Mouse (Mus musculus) limb, embryonic 13.5 days (tissue): ENCODE measurements around the gene Lrrc32. TPM values are rescaled to one million over a fixed set of nuclear protein-coding genes. Genes with fewer than 3 reads are reported as not detected.
A peak's percentile ranks its signal among the peaks of the same experiment; 100 is the strongest.

ENCODE experiments used
- ATAC-seq: fragments of 200-750 bp; cut with Nextera tagmentation; 2 replicates; pipeline ENCODE4 v1.8.0; 2017; ENCODE audit warnings: low read depth, moderate number of reproducible peaks, moderate TSS enrichment; ENCODE audit not compliant: low FRiP score
- H3K27ac ChIP-seq: fragments of 300-500 bp; sonication (generic); 2 replicates; pipeline ENCODE4 v1.5.1; 2015; ENCODE audit warnings: inconsistent platforms, mild to moderate bottlenecking, moderate library complexity
- H3K27me3 ChIP-seq: fragments of 300-500 bp; sonication (generic); 2 replicates; pipeline ENCODE4 v1.6.1; 2015; ENCODE audit warnings: mild to moderate bottlenecking, inconsistent platforms
- H3K36me3 ChIP-seq: fragments of 300-500 bp; sonication (generic); 2 replicates; pipeline ENCODE4 v1.6.1; 2015; ENCODE audit warnings: inconsistent platforms, mild to moderate bottlenecking, moderate library complexity
- H3K4me1 ChIP-seq: fragments of 300-500 bp; sonication (generic); 2 replicates; pipeline ENCODE4 v1.6.1; 2015; ENCODE audit warnings: inconsistent platforms
- H3K4me2 ChIP-seq: fragments of 300-500 bp; sonication (generic); replicated peaks from 2 replicates; pipeline ENCODE4 v1.6.1; 2015; ENCODE audit warnings: inconsistent platforms, mild to moderate bottlenecking, moderate library complexity
- H3K4me3 ChIP-seq: fragments of 300-500 bp; sonication (generic); 2 replicates; pipeline ENCODE4 v1.5.1; 2015; ENCODE audit warnings: moderate library complexity, mild to moderate bottlenecking, inconsistent platforms
- H3K9ac ChIP-seq: fragments of 300-500 bp; sonication (generic); 2 replicates; pipeline ENCODE4 v1.6.1; 2015; ENCODE audit warnings: mild to moderate bottlenecking, inconsistent platforms
- H3K9me3 ChIP-seq: fragments of 300-500 bp; sonication (generic); 2 replicates; pipeline ENCODE4 v1.6.1; 2016; ENCODE audit warnings: inconsistent platforms
- whole genome bisulfite sequencing: fragments of 180-500 bp; shearing (Covaris S2); methylation state at CpG from one replicate; pipeline ENCODE4 v1.1.7; 2015; 5-methylcytosine and 5-hydroxymethylcytosine counted together
- polyA plus RNA-seq: library from polyadenylated mRNA; unstranded; fragments of >200 nt; fragmentation: Nextera tagmentation; extraction: Ambion mirVana; gene quantifications from 2 replicates; pipeline ENCODE4 v1.2.1, GENCODE M21; 2015

Gene Lrrc32
- polyA plus RNA-seq, 1 experiment from 2014 or later: 7.0 TPM

DNA sequence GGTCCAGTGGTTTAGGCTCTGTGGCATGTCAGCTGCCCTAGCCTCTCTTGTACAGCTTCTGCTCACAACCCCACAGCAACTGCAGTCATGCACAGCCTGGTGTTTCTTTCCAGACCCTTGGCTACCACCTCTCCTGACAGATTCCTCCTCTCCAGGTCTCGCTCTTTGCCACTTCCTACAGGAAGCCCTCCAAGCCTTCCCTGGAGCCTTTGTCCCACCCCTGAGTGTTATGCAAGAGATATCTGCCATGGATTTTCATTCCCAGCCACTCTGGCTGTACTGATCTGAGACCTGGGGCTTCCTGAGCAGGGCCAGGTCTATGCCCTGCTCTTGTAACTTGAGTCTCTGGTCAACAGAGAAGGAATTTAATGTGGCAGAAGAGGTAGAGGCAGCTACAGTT, 8.6 kb upstream of the Lrrc32 start:
- Histone ChIP-seq H3K4me1 (peaks cover 21% of the 10 kb centered on the region), H3K36me3 (no peaks in the 10 kb centered on the region), H3K9me3 (no peaks in the 10 kb centered on the region), H3K4me2 (no peak overlapping the region), H3K9ac (no peak overlapping the region), H3K4me3 (no peak overlapping the region), H3K27me3 (peaks cover 17% of the 10 kb centered on the region), H3K27ac (no peak overlapping the region)
- no peak for ATAC-seq
- 88% methylated on average over 1 of the region's 1 CpGs for WGBS

DNA sequence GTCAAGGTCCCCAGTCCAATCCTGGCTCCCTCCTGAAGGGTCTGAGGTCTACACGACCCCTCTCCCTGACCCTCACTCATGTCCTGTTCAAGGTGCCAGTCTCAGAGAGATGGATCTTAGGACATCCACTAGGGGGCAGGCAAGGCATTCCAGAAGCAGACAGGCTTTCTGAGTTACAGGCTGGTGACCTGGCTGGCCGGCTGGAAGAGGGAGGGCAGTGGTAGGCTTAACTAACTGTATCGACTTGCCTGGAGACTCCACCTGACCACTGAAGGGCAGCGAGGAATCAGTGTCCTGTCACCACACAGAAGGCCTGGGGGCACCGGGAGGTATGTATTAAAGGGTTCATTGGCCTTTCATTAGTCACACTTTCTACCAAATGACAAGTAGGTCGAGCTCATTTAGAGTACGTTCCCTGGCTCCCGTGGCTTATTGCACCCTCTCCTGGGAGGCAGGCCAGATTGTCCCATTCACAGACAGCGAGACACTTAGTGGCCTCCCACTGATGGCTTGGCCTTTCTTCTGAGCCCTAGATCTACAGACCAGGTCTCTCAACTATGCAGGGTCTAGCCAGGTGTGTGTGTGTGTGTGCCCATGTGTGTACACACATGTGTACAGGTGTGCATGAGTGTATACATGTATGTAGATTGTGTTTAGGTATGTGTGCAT, 7.9 kb upstream of the Lrrc32 start:
- no peaks in the 10 kb centered on the region for H3K9me3 ChIP-seq
- no peak overlapping the region for H3K27ac ChIP-seq
- 17% methylated on average over 9 of the region's 9 CpGs for WGBS
- peaks cover 26% of the 10 kb centered on the region for H3K4me1 ChIP-seq
- H3K4me2 ChIP-seq: no peak overlapping the region
- H3K36me3 ChIP-seq: no peaks in the 10 kb centered on the region
- peaks cover 17% of the 10 kb centered on the region for H3K27me3 ChIP-seq
- H3K9ac ChIP-seq: no peak overlapping the region
- no peak overlapping the region for H3K4me3 ChIP-seq
- peak; percentile 61 for ATAC-seq

DNA sequence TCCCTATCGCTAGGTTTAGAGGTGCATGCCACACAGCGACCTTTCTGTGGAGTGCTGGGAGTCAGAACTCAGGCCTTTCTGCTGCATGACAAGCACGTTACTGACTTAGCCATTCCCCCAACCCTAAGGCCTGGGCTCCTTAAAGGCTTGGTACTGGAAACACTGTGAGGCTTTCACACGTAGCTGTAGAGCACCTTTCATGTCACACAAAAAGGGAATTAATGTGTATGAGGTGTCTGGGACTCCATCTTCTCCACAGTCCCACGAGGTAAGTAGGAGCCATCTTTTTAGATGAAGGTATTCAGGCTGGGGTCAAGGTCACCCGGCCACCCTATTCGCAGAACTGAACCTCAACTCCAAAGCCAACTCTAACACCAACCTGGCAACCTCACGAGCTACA, 7.2 kb upstream of the Lrrc32 start:
- no peak overlapping the region for H3K9ac ChIP-seq
- no peak overlapping the region for H3K4me2 ChIP-seq
- no peak overlapping the region for H3K4me3 ChIP-seq
- 79% methylated on average over 8 of the region's 8 CpGs for WGBS
- ATAC-seq: no peak
- peaks cover 17% of the 10 kb centered on the region for H3K27me3 ChIP-seq
- peaks cover 33% of the 10 kb centered on the region for H3K4me1 ChIP-seq
- no peaks in the 10 kb centered on the region for H3K36me3 ChIP-seq
- no peaks in the 10 kb centered on the region for H3K9me3 ChIP-seq
- peak overlapping the region; percentile 24; the same call in 1 of the 2 replicates for H3K27ac ChIP-seq

DNA sequence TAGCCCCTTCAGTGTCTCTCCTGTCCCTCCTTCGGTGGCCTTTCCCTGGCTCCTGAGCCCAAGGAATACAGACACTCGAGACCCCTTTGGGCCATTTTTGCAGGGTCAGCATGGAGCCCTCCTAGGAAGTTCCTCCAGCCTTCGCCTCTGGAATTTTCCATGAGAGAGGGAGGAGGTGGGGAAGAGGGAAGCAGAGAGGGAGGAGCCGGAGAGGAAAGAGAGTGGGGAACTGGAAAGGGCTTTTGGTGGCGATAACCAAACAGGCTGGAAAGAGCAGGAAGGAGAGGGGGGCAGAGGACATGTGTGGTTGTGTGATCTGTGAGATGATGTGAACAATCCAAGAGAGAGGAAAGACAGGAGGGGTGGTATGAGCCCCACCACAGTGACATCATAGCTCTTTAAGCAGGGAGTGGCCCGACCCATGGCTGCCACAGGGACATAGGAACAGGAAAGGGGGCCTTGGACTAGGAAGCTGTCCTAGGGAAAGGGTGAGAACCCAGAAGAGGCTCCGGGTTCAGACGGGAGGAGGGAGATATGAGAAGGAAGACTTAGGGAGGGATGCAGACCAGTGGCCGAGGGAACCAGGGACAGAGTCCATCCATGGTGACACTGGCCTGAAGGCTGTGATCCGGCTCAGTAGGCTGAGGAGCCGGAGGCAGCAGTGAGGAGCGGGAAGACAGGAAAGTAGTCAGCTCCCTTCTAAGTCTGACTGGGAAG, 6.4 kb upstream of the Lrrc32 start:
- H3K4me1 ChIP-seq: peaks cover 33% of the 10 kb centered on the region
- peak overlapping the region; percentile 43 for H3K9ac ChIP-seq
- H3K27me3 ChIP-seq: peaks cover 17% of the 10 kb centered on the region
- H3K9me3 ChIP-seq: no peaks in the 10 kb centered on the region
- no peak overlapping the region for H3K4me3 ChIP-seq
- no peak overlapping the region for H3K4me2 ChIP-seq
- peak; percentile 16; the same call in 1 of the 2 replicates for ATAC-seq
- WGBS: 53% methylated on average over 12 of the region's 12 CpGs
- H3K36me3 ChIP-seq: no peaks in the 10 kb centered on the region
- peak overlapping the region; percentile 24 for H3K27ac ChIP-seq

DNA sequence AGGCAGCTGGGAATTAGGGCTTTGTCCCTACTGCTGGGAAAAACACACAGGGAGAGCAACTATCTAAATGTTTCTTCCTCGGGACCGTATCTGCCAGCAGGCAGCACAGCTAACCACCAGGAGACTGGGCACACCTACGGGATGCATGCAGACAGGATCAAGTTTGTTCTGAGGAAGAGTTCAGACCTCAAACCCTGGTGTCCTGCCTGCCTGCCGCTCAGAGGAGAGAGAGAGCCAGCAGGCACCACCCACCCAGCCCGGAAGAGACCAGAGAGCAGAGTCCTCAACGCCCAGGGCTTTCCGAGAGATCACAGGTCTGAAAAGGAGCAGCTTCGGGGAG, 5.8 kb upstream of the Lrrc32 start:
- WGBS: 39% methylated on average over 8 of the region's 8 CpGs
- peak overlapping the region; percentile 43 for H3K9ac ChIP-seq
- H3K4me2 ChIP-seq: no peak overlapping the region
- ATAC-seq: no peak
- no peaks in the 10 kb centered on the region for H3K36me3 ChIP-seq
- H3K27ac ChIP-seq: no peak overlapping the region
- peaks cover 33% of the 10 kb centered on the region for H3K4me1 ChIP-seq
- H3K9me3 ChIP-seq: no peaks in the 10 kb centered on the region
- no peak overlapping the region for H3K4me3 ChIP-seq
- H3K27me3 ChIP-seq: peaks cover 17% of the 10 kb centered on the region

DNA sequence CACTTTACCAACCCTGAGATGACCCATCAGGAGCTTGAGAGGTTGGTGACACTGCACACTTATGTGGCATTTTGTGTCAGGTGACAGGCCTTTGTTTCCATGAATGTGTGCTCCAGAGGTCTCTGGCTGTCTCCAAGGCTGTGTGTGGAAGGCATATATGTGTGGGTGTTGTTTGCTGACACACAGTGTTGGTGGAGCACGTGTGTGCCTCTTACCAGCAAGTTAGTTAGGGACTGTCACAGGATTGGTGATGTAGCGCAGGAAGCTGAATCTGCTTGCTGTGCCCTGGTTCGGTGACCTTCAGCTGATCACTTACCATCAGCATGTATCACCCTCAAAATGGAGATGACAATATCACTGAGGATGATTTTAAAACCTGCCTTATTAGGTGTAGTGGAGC, 4.2 kb upstream of the Lrrc32 start:
- Histone ChIP-seq H3K4me3 (no peak overlapping the region), H3K27ac (no peak overlapping the region), H3K4me2 (no peak overlapping the region), H3K4me1 (peaks cover 43% of the 10 kb centered on the region), H3K36me3 (no peaks in the 10 kb centered on the region), H3K27me3 (peaks cover 12% of the 10 kb centered on the region), H3K9ac (no peak overlapping the region), H3K9me3 (no peaks in the 10 kb centered on the region)
- no peak for ATAC-seq
- 90% methylated on average over 3 of the region's 3 CpGs for WGBS

DNA sequence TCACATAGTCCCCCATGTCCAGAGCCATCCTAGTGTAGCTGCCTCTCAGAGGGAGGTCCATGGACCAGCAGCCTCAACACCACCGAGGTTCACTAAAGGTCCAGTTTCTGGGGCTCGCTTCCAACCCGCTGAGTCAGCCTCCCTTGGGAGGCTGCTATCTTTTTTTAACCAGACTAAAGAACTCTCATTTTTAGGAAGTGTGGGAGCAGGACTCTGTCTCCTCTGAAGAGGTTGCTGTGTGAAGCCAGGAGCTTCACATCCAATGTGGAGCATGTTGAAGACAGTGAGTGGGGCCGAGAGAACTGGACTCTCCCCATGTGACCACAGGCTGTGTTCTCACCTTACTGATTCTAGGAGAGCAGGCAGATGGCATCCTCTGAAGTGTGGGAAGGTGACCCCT, 3.6 kb upstream of the Lrrc32 start:
- Histone ChIP-seq H3K27ac (no peak overlapping the region), H3K9me3 (no peaks in the 10 kb centered on the region), H3K27me3 (peaks cover 11% of the 10 kb centered on the region; the same call in 1 of the 2 replicates), H3K4me1 (peaks cover 48% of the 10 kb centered on the region), H3K4me3 (no peak overlapping the region), H3K4me2 (no peak overlapping the region), H3K36me3 (no peaks in the 10 kb centered on the region), H3K9ac (no peak overlapping the region)
- 72% methylated on average over 4 of the region's 4 CpGs for WGBS
- ATAC-seq: no peak

DNA sequence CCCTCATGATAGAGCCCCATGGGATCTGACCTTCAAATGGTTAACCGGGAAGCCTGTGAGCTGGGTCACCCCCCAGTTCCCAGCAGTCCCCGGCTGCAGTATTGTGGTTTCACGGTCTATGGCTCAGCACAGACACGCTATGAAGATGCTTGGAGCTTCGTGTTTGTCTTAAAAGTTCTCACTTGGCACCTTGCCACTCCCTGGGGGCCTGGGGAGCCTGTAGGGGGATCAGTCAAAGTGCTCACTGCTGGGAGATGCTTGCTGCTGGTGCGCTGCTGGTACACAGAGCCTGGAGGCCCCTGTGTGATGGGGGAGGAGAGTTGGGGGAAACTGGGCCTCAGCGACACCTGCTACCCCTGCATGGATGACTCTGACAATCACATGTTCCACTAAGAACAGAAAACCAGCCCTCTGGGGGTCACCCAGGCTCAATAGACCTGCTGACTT, 2.6 kb upstream of the Lrrc32 start:
- H3K27me3 ChIP-seq: peaks cover 19% of the 10 kb centered on the region; the same call in 1 of the 2 replicates
- H3K4me1 ChIP-seq: peaks cover 45% of the 10 kb centered on the region
- 55% methylated on average over 7 of the region's 7 CpGs for WGBS
- no peak overlapping the region for H3K9ac ChIP-seq
- H3K4me2 ChIP-seq: no peak overlapping the region
- no peaks in the 10 kb centered on the region for H3K36me3 ChIP-seq
- no peak overlapping the region for H3K4me3 ChIP-seq
- ATAC-seq: no peak
- no peaks in the 10 kb centered on the region for H3K9me3 ChIP-seq
- no peak overlapping the region for H3K27ac ChIP-seq

DNA sequence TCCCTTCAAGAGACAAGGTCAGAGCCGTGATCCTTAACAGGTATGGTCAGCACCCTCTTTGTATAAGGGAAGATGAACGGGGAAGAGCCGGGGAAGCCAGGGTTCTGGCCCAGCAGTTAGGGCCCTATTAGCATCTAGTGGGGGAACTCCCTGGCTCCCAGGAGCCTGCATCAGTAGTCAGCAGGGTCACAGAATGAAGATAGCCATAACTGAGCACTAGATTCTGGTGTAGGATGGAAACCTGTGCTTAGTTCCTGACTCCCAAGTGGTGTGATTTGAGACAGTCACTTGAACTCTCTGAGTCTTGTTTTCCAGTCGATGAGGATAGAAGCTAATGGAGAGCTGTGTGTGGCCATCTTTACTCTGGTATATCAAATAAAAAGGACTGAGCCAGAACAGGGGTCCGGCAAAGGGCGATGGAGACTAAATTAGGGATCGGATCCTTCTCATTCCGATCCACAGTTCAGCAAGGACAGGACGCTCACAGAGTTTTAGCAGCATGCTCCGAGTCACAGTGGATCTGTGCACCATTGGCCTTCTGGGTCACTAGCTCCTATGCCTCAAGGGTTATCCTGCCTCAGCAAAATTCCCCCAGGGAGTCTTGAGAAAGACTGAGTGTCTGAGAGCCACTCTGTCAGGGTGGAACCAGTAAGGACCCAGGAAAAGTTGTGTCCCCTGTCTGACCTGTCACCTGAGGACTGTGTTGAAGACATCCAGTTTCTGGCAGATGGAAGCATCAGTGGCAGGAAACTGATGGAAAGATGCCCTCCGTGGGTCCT, 1.7 kb upstream of the Lrrc32 start:
- 87% methylated on average over 11 of the region's 11 CpGs for WGBS
- ATAC-seq: no peak
- H3K36me3 ChIP-seq: no peaks in the 10 kb centered on the region
- no peak overlapping the region for H3K4me3 ChIP-seq
- peaks cover 24% of the 10 kb centered on the region; the same call in 1 of the 2 replicates for H3K27me3 ChIP-seq
- no peak overlapping the region for H3K27ac ChIP-seq
- H3K9me3 ChIP-seq: no peaks in the 10 kb centered on the region
- H3K4me2 ChIP-seq: no peak overlapping the region
- H3K4me1 ChIP-seq: peaks cover 42% of the 10 kb centered on the region
- H3K9ac ChIP-seq: no peak overlapping the region

DNA sequence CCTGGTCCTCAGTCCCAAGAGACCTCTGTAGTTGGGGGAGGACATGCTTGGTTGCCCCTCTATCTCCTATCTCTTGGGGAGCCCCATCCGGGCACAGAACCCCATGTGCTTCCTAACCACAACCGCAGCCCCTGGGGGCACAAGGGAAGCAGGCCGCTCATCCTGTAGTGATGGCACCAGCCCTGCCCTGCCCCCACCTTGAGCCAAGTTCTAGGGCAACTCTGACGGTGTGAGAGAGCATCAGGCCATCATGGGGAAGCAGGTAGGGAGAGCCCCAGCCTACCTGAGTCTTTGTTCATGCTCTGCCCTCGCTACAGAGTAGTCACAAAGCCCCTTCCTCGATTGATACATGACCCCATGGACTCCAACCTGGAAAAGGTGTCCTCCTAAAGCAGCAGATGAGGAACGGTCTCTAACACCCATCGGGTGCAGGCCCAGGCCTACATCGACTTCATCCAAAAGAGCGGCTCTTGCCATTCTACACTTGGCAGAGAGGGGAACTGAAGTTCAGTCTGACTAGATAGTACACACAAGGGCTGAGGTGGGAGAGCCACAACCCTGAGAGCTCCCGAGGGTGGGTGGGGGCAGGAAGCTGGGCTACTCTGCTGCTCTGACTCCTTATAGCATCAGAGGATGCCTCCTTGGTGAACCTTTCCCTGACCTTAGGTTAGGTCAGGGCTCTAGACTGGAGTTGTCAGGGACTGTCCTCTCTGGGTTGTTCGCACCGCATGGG, 519 bp upstream of the Lrrc32 start:
- H3K9me3 ChIP-seq: no peaks in the 10 kb centered on the region
- H3K4me2 ChIP-seq: peak overlapping the region; percentile 81
- ATAC-seq: no peak
- H3K27ac ChIP-seq: no peak overlapping the region
- peaks cover 20% of the 10 kb centered on the region; the same call in 1 of the 2 replicates for H3K27me3 ChIP-seq
- no peaks in the 10 kb centered on the region for H3K36me3 ChIP-seq
- no peak overlapping the region for H3K9ac ChIP-seq
- 90% methylated on average over 13 of the region's 13 CpGs for WGBS
- no peak overlapping the region for H3K4me3 ChIP-seq
- H3K4me1 ChIP-seq: peaks cover 38% of the 10 kb centered on the region

DNA sequence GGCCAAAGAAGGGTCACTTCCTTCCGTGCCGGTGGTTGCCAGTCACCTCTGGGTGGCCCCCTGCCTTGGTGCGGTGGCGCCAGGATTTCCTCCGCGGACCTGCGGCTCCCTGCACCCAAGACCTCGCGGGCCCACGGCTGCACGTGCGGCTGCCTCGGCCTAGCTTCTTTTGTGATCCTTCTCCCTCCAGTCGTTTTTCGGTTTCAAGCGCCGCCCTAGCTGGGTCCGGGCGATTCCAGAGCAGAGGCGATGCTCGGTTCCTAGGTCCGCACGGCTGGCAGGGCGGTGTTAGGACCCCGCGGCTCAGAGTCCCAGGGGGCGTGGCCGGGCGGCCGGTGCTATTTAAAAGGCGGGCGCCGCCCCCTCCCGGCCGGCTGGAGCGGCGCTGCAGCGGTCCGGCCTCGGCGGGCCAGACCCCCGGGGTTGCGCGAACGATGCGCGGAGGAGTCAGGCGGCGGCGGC, 571 bp downstream of the Lrrc32 start:
- Histone ChIP-seq H3K9ac (peak overlapping the region; percentile 59), H3K4me2 (peak overlapping the region; percentile 81), H3K27ac (no peak overlapping the region), H3K4me3 (peak overlapping the region; percentile 49), H3K9me3 (no peaks in the 10 kb centered on the region), H3K36me3 (no peaks in the 10 kb centered on the region), H3K27me3 (peaks cover 22% of the 10 kb centered on the region; the same call in 1 of the 2 replicates), H3K4me1 (peaks cover 44% of the 10 kb centered on the region)
- ATAC-seq: peak; percentile 79
- WGBS: under 1% methylated on average over 49 of the region's 50 CpGs
